Mouse (Mus musculus): Measurements from ENCODE around the gene Cdk14. TPM values are rescaled to one million over a fixed set of nuclear protein-coding genes. Genes with fewer than 3 reads are reported as not detected.
A peak's percentile ranks its signal among the peaks of the same experiment; 100 is the strongest.

Cdk14 gene
- polyA plus RNA-seq, 1 experiment from 2014 or later, result 14.4 TPM

DNA sequence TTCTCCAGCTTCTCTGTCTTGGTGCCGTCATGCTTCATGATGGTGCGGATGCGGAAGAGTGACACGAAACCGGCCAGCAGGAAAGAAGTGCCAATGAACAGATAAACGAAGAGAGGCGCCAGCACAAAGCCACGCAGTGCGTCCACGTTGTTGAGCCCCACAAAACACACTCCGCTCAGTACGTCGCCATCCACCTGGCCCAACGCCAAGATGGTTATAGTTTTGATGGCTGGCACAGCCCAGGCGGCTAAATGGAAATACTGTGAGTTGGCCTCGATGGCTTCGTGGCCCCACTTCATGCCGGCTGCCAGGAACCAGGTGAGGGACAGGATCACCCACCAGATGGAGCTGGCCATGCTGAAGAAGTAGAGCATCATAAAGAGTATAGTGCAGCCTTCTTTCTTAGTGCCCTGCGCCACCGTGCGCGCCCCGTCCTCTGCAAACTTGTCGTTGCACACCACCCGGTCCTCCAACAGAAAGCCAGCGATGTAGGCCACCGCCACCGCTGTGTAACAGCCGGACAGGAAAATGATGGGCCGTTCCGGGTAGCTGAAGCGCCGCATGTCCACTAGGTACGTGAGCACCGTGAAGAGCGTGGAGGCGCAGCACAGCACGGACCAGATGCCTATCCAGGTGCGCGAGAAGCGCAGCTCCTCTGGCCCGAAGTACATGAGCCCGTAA, 664.0 kb downstream of the Cdk14 start:
- Histone ChIP-seq H3K4me3 (replicated peaks; ENCODE audit: low read length) (peak overlapping the region; percentile 85), H3K4me2 (ENCODE audit: low read depth, low read length) (peak overlapping the region; percentile 72), H3K27me3 (ENCODE audit: control insufficient read depth, insufficient read depth, low read length) (no peaks in the 10 kb centered on the region), H3K9ac (ENCODE audit: low read length) (peak overlapping the region; percentile 96), H3K36me3 (ENCODE audit: control insufficient read depth, insufficient read depth, low read length) (no peaks in the 10 kb centered on the region), H3K27ac (ENCODE audit: low read length) (peak overlapping the region; percentile 98), H3K4me1 (ENCODE audit: control insufficient read depth, insufficient read depth, low read length) (peaks cover 22% of the 10 kb centered on the region), H3K9me3 (replicated peaks; ENCODE audit: control insufficient read depth, low read length) (no peaks in the 10 kb centered on the region)
- ATAC-seq (ENCODE audit: insufficient read depth, low FRiP score), result no peak
- WGBS, result 4% methylated on average over 43 of the region's 43 CpGs

DNA sequence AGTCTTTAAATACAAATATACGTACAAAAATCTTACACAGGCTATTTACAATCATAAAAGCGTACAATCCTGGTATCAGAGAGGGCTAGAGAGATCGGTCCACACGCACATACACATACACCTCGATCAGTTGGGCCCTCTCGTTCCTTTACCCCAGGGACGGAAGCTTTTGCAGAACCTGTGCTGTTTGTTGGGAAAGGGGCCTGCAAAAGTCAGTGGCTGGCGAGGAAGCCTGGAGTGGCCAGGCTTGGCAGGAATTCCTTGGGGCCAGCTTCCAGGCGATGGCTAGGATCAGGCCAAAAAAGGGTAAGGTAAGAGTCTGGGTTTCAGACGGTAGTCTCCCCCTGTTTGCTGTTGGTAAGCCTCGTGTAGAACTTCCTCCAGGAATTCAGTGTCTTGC, 664.8 kb downstream of the Cdk14 start:
- H3K4me1 ChIP-seq (ENCODE audit: control insufficient read depth, insufficient read depth, low read length), result peaks cover 22% of the 10 kb centered on the region
- H3K27ac ChIP-seq (ENCODE audit: low read length), result peak overlapping the region; percentile 25; the same call in 1 of the 2 replicates
- ATAC-seq (ENCODE audit: insufficient read depth, low FRiP score), result no peak
- H3K36me3 ChIP-seq (ENCODE audit: control insufficient read depth, insufficient read depth, low read length), result no peaks in the 10 kb centered on the region
- H3K27me3 ChIP-seq (ENCODE audit: control insufficient read depth, insufficient read depth, low read length), result no peaks in the 10 kb centered on the region
- peak overlapping the region; percentile 85 for H3K4me3 ChIP-seq (replicated peaks; ENCODE audit: low read length)
- H3K9ac ChIP-seq (ENCODE audit: low read length), result peak overlapping the region; percentile 96
- no peaks in the 10 kb centered on the region for H3K9me3 ChIP-seq (replicated peaks; ENCODE audit: control insufficient read depth, low read length)
- peak overlapping the region; percentile 72 for H3K4me2 ChIP-seq (ENCODE audit: low read depth, low read length)
- WGBS, result 38% methylated on average over 11 of the region's 11 CpGs

DNA sequence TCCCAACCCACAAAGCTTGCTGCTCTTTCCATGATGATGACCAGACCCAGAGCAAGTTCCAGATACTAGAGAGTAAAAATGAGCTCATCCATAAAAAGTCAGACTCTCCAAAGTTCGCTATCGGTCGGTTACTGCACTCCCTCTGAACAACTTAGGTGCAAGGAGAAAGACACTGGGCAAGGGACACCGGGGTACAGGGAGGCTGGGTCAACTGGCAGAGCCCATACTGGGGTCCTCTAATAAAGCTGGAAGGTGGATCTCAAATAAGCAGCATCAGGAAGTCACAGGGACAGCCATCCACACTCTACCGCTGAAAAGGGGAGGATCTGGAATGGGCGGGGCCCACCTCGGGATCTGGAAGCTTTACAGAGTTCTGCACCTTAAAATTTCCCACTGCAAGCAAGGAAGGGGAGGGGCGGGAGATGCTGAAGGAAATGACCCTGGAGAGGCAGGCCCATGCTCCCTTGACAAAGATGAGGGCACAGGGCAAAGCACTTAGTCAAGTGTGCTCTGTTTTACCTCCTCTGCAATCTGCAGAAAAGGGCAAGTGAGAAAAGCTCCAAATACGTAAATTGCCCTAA, 665.3 kb downstream of the Cdk14 start:
- Histone ChIP-seq H3K9ac (ENCODE audit: low read length) (peak overlapping the region; percentile 96), H3K4me3 (replicated peaks; ENCODE audit: low read length) (peak overlapping the region; percentile 85), H3K4me2 (ENCODE audit: low read depth, low read length) (peak overlapping the region; percentile 72), H3K4me1 (ENCODE audit: control insufficient read depth, insufficient read depth, low read length) (peaks cover 22% of the 10 kb centered on the region), H3K9me3 (replicated peaks; ENCODE audit: control insufficient read depth, low read length) (no peaks in the 10 kb centered on the region), H3K27me3 (ENCODE audit: control insufficient read depth, insufficient read depth, low read length) (no peaks in the 10 kb centered on the region), H3K27ac (ENCODE audit: low read length) (no peak overlapping the region), H3K36me3 (ENCODE audit: control insufficient read depth, insufficient read depth, low read length) (no peaks in the 10 kb centered on the region)
- 25% methylated on average over 9 of the region's 9 CpGs for WGBS
- ATAC-seq (ENCODE audit: insufficient read depth, low FRiP score), result no peak

Small RNA genes lying within 50 kb of the gene (microRNA-seq; reads per million reads assigned to microRNA genes)
- gene Gm25037 (not detected), gene Gm44483 (not detected)

Other genes with a start within 250 kb of the Cdk14 start
- not detected in 2 replicates for gene 1700015F17Rik, start 58.8 kb upstream of the Cdk14 start, polyA plus RNA-seq (2015; fragmentation: Nextera tagmentation; extraction: Ambion mirVana)
- 23.5 and 27.0 TPM in 2 replicates for gene Cldn12, start 94.6 kb upstream of the Cdk14 start, polyA plus RNA-seq (2015; fragmentation: Nextera tagmentation; extraction: Ambion mirVana)
- 23.4 and 23.6 TPM in 2 replicates for gene Gtpbp10, start 139.2 kb upstream of the Cdk14 start, polyA plus RNA-seq (2015; fragmentation: Nextera tagmentation; extraction: Ambion mirVana)
- 1.2 and 2.1 TPM in 2 replicates for gene Gm8773, start 153.5 kb upstream of the Cdk14 start, polyA plus RNA-seq (2015; fragmentation: Nextera tagmentation; extraction: Ambion mirVana)
- 3.8 and 4.4 TPM in 2 replicates for gene Cfap69, start 243.9 kb upstream of the Cdk14 start, polyA plus RNA-seq (2015; fragmentation: Nextera tagmentation; extraction: Ambion mirVana)

All from stomach, embryonic 16.5 days (tissue).